Mouse (Mus musculus): ENCODE data around the gene Rptor. TPM values are rescaled to one million over a fixed set of nuclear protein-coding genes. Genes with fewer than 3 reads are reported as not detected.

Gene Rptor
- polyA plus RNA-seq, 1 experiment from 2014 or later = 19.2 TPM

- Histone ChIP-seq H3K4me2 (ENCODE audit: low read depth, low read length, severe bottlenecking) (no peak overlapping the region), H3K27me3 (ENCODE audit: control insufficient read depth, insufficient read depth, low read length) (no peaks in the 10 kb centered on the region), H3K36me3 (ENCODE audit: control insufficient read depth, insufficient read depth, low read length) (no peaks in the 10 kb centered on the region), H3K9me3 (ENCODE audit: control insufficient read depth, low read length) (no peaks in the 10 kb centered on the region), H3K9ac (ENCODE audit: low read length) (no peak overlapping the region), H3K27ac (ENCODE audit: low read depth, low read length) (no peak overlapping the region), H3K4me1 (replicated peaks; ENCODE audit: control insufficient read depth, insufficient read depth, low read length) (peaks cover under 1% of the 10 kb centered on the region; the same call in 1 of the 2 replicates), H3K4me3 (ENCODE audit: low read depth, low read length) (no peak overlapping the region)
- no peak for ATAC-seq (replicated peaks; ENCODE audit: low FRiP score)
- 93% methylated on average over 3 of the region's 3 CpGs for WGBS
- DNase-seq (ENCODE audit: low spot score) = no peak
Measured at GRCm38 (mm10) chr11:119836326-119836725, 233.6 kb downstream of the Rptor start.

DNA sequence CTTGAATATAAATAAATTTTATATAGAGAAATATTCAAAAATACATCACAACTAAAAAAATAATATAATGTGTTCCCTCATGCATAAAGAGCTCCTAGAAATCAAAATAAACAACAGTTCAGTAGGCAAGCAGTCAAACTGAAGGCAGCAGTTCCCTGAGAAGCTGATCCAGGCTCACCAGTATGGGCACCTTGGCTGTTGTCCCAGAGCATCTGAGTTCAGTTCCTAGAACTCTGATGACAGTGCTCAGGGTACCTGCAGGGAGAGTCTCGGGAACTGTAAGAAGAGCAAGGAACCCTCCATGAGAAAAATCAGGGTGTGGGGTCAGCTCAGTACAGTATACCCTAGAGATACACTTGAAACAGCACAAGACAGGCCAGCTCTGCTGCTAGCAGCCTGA is 235.1 kb downstream of the Rptor start:
- Histone ChIP-seq H3K4me1 (replicated peaks; ENCODE audit: control insufficient read depth, insufficient read depth, low read length) (no peaks in the 10 kb centered on the region), H3K4me2 (ENCODE audit: low read depth, low read length, severe bottlenecking) (no peak overlapping the region), H3K4me3 (ENCODE audit: low read depth, low read length) (no peak overlapping the region), H3K27me3 (ENCODE audit: control insufficient read depth, insufficient read depth, low read length) (no peaks in the 10 kb centered on the region), H3K9ac (ENCODE audit: low read length) (no peak overlapping the region), H3K27ac (ENCODE audit: low read depth, low read length) (no peak overlapping the region), H3K9me3 (ENCODE audit: control insufficient read depth, low read length) (no peaks in the 10 kb centered on the region), H3K36me3 (ENCODE audit: control insufficient read depth, insufficient read depth, low read length) (no peaks in the 10 kb centered on the region)
- no peak for ATAC-seq (replicated peaks; ENCODE audit: low FRiP score)
- 96% methylated on average over 1 of the region's 1 CpGs for WGBS
- no peak for DNase-seq (ENCODE audit: low spot score)

- Histone ChIP-seq H3K9me3 (ENCODE audit: control insufficient read depth, low read length) (no peaks in the 10 kb centered on the region), H3K4me1 (replicated peaks; ENCODE audit: control insufficient read depth, insufficient read depth, low read length) (no peaks in the 10 kb centered on the region), H3K4me3 (ENCODE audit: low read depth, low read length) (no peak overlapping the region), H3K4me2 (ENCODE audit: low read depth, low read length, severe bottlenecking) (no peak overlapping the region), H3K36me3 (ENCODE audit: control insufficient read depth, insufficient read depth, low read length) (no peaks in the 10 kb centered on the region), H3K27ac (ENCODE audit: low read depth, low read length) (no peak overlapping the region), H3K9ac (ENCODE audit: low read length) (no peak overlapping the region), H3K27me3 (ENCODE audit: control insufficient read depth, insufficient read depth, low read length) (no peaks in the 10 kb centered on the region)
- no peak for ATAC-seq (replicated peaks; ENCODE audit: low FRiP score)
- DNase-seq (ENCODE audit: low spot score) = no peak
- 89% methylated on average over 10 of the region's 10 CpGs for WGBS
Measured at GRCm38 (mm10) chr11:119839411-119840342, 237.0 kb downstream of the Rptor start.

- no peaks in the 10 kb centered on the region for H3K36me3 ChIP-seq (ENCODE audit: control insufficient read depth, insufficient read depth, low read length)
- H3K4me3 ChIP-seq (ENCODE audit: low read depth, low read length) = no peak overlapping the region
- 93% methylated on average over 6 of the region's 6 CpGs for WGBS
- DNase-seq (ENCODE audit: low spot score) = no peak
- H3K4me1 ChIP-seq (replicated peaks; ENCODE audit: control insufficient read depth, insufficient read depth, low read length) = no peaks in the 10 kb centered on the region
- H3K4me2 ChIP-seq (ENCODE audit: low read depth, low read length, severe bottlenecking) = no peak overlapping the region
- no peak overlapping the region for H3K9ac ChIP-seq (ENCODE audit: low read length)
- H3K9me3 ChIP-seq (ENCODE audit: control insufficient read depth, low read length) = no peaks in the 10 kb centered on the region
- H3K27me3 ChIP-seq (ENCODE audit: control insufficient read depth, insufficient read depth, low read length) = no peaks in the 10 kb centered on the region
- ATAC-seq (replicated peaks; ENCODE audit: low FRiP score) = no peak
- H3K27ac ChIP-seq (ENCODE audit: low read depth, low read length) = no peak overlapping the region
Measured at GRCm38 (mm10) chr11:119846608-119847007, 243.9 kb downstream of the Rptor start.

DNA sequence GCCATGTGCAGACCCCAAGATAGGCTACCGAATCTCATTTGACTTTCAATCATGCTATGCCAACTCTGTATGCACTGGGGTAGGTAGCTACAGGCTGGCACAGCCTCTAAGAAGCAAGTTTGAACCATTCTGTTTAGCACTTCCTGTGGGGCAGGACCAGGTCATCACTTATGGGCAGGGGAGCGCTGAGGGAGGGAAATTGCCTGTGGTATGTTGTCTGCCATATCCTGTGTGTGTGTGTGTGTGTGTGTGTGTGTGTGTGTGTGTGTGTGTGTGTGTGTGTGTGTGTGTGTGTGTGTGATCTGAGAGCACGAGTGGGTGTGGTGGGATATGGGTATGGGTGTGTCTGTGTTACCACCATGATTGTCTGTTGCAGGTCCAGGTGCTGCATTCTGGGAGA is 244.4 kb downstream of the Rptor start:
- WGBS = 90% methylated on average over 3 of the region's 3 CpGs
- Histone ChIP-seq H3K36me3 (ENCODE audit: control insufficient read depth, insufficient read depth, low read length) (no peaks in the 10 kb centered on the region), H3K27me3 (ENCODE audit: control insufficient read depth, insufficient read depth, low read length) (no peaks in the 10 kb centered on the region), H3K4me2 (ENCODE audit: low read depth, low read length, severe bottlenecking) (no peak overlapping the region), H3K4me1 (replicated peaks; ENCODE audit: control insufficient read depth, insufficient read depth, low read length) (no peaks in the 10 kb centered on the region), H3K4me3 (ENCODE audit: low read depth, low read length) (no peak overlapping the region), H3K9ac (ENCODE audit: low read length) (no peak overlapping the region), H3K9me3 (ENCODE audit: control insufficient read depth, low read length) (no peaks in the 10 kb centered on the region), H3K27ac (ENCODE audit: low read depth, low read length) (no peak overlapping the region)
- DNase-seq (ENCODE audit: low spot score) = no peak
- ATAC-seq (replicated peaks; ENCODE audit: low FRiP score) = no peak

GRCm38 (mm10) chr11:119847569-119847968 is 244.9 kb downstream of the Rptor start:
- no peak overlapping the region for H3K9ac ChIP-seq (ENCODE audit: low read length)
- DNase-seq (ENCODE audit: low spot score) = no peak
- no peak overlapping the region for H3K4me3 ChIP-seq (ENCODE audit: low read depth, low read length)
- no peaks in the 10 kb centered on the region for H3K9me3 ChIP-seq (ENCODE audit: control insufficient read depth, low read length)
- WGBS = 89% methylated on average over 3 of the region's 3 CpGs
- H3K4me2 ChIP-seq (ENCODE audit: low read depth, low read length, severe bottlenecking) = no peak overlapping the region
- ATAC-seq (replicated peaks; ENCODE audit: low FRiP score) = no peak
- H3K27ac ChIP-seq (ENCODE audit: low read depth, low read length) = no peak overlapping the region
- H3K27me3 ChIP-seq (ENCODE audit: control insufficient read depth, insufficient read depth, low read length) = no peaks in the 10 kb centered on the region
- no peaks in the 10 kb centered on the region for H3K4me1 ChIP-seq (replicated peaks; ENCODE audit: control insufficient read depth, insufficient read depth, low read length)
- no peaks in the 10 kb centered on the region for H3K36me3 ChIP-seq (ENCODE audit: control insufficient read depth, insufficient read depth, low read length)

DNA sequence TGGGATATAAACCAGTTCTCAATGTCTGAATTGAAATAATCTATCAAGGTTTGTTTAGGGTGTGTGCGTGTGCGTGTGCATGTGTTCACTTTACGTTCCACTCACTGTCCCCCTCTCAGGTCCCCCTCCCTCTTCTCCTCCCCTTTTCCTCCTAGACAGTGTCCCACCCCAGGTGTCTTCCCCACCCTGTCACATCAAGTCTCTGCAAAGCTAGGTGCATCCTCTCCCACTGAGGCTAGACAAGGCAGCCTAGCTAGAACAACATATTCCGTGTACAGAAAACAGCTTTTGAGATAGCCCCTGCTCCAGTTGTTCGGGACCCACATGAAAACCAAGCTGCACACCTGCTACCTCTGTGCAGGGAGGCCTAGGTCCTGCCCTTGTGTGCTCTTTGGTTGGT is 245.5 kb downstream of the Rptor start:
- WGBS = 95% methylated on average over 5 of the region's 5 CpGs
- no peaks in the 10 kb centered on the region for H3K4me1 ChIP-seq (replicated peaks; ENCODE audit: control insufficient read depth, insufficient read depth, low read length)
- H3K4me3 ChIP-seq (ENCODE audit: low read depth, low read length) = no peak overlapping the region
- ATAC-seq (replicated peaks; ENCODE audit: low FRiP score) (no peak), DNase-seq (ENCODE audit: low spot score) (no peak)
- H3K36me3 ChIP-seq (ENCODE audit: control insufficient read depth, insufficient read depth, low read length) = no peaks in the 10 kb centered on the region
- no peaks in the 10 kb centered on the region for H3K9me3 ChIP-seq (ENCODE audit: control insufficient read depth, low read length)
- H3K9ac ChIP-seq (ENCODE audit: low read length) = no peak overlapping the region
- no peaks in the 10 kb centered on the region for H3K27me3 ChIP-seq (ENCODE audit: control insufficient read depth, insufficient read depth, low read length)
- H3K4me2 ChIP-seq (ENCODE audit: low read depth, low read length, severe bottlenecking) = no peak overlapping the region
- no peak overlapping the region for H3K27ac ChIP-seq (ENCODE audit: low read depth, low read length)

DNA sequence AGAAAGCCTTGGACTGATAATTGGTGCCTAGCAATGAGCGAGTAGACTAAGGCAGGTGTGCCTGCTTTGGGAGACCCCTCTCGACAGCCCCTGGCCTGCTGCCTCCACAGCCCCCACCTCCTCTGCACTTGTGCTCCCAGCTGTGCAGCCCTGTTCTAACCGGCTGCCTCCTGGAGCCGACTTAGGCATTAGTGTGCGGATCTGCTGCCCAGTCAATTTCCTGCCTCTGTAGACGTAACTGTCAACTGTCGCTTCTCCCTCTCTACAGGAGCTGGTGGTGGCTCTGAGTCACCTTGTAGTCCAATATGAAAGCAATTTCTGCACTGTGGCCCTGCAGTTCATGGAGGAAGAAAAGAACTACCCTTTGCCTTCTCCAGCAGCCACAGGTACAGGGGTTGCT is 253.3 kb downstream of the Rptor start:
- Histone ChIP-seq H3K27me3 (ENCODE audit: control insufficient read depth, insufficient read depth, low read length) (no peaks in the 10 kb centered on the region), H3K36me3 (ENCODE audit: control insufficient read depth, insufficient read depth, low read length) (peaks cover 3% of the 10 kb centered on the region; the same call in 1 of the 2 replicates), H3K4me1 (replicated peaks; ENCODE audit: control insufficient read depth, insufficient read depth, low read length) (no peaks in the 10 kb centered on the region), H3K4me3 (ENCODE audit: low read depth, low read length) (no peak overlapping the region), H3K9me3 (ENCODE audit: control insufficient read depth, low read length) (no peaks in the 10 kb centered on the region), H3K27ac (ENCODE audit: low read depth, low read length) (no peak overlapping the region), H3K9ac (ENCODE audit: low read length) (no peak overlapping the region), H3K4me2 (ENCODE audit: low read depth, low read length, severe bottlenecking) (no peak overlapping the region)
- DNase-seq (ENCODE audit: low spot score) (no peak), ATAC-seq (replicated peaks; ENCODE audit: low FRiP score) (no peak)
- WGBS = 85% methylated on average over 7 of the region's 7 CpGs

Data from forebrain, embryonic 11.5 days (tissue).